8 mouse cellular contexts compared by ENCODE assay signal in genomic region chr9:111056798-111057543, GRCm38 (mm10). TPM values are rescaled to one million over a fixed set of nuclear protein-coding genes. Genes with fewer than 3 reads are reported as not detected.
A peak's percentile ranks its signal among the peaks of the same experiment; 100 is the strongest.
DNase-seq lines count a peak whose midpoint lies in the region; ATAC-seq and TF ChIP-seq lines count a peak whose summit lies in the region.

Gene Ccrl2 (minus strand): TSS chr9:111057519.

- peak; percentile 55; the same call in 1 of the 2 replicates for TF ChIP-seq EP300 in lung, postnatal 0 days (IDR thresholded peaks at IDR 0.05)

- peak within 1 kb of the TSS; percentile 66 for H3K4me3 ChIP-seq in kidney, adult 2 months (ENCODE audit: insufficient read depth, low read depth, low read length)
- H3K4me3 ChIP-seq in lung, postnatal 0 days (ENCODE audit: low read depth, low read length): peak within 1 kb of the TSS; percentile 52

- TF ChIP-seq CTCF in kidney, adult 2 months (conservative IDR thresholded peaks at IDR 0.05; ENCODE audit: insufficient read depth, insufficient read length, low read depth, low read length): no peak
- TF ChIP-seq CTCF in lung, postnatal 0 days (IDR thresholded peaks at IDR 0.05): peak; percentile 23

- H3K27ac ChIP-seq in kidney, adult 2 months (ENCODE audit: insufficient read depth, low read depth, low read length): peak within 1 kb of the TSS; percentile 67; the same call in 1 of the 2 replicates
- H3K27ac ChIP-seq in lung, postnatal 0 days (ENCODE audit: low read length): peak within 1 kb of the TSS; percentile 82

- no peak for TF ChIP-seq POLR2A in kidney, adult 2 months (IDR thresholded peaks at IDR 0.05; ENCODE audit: low read depth, low read length)

- no peaks in the 10 kb centered on the region for H3K27me3 ChIP-seq in kidney, adult 2 months (replicated peaks; ENCODE audit: control insufficient read depth, insufficient read depth, low read length)
- H3K27me3 ChIP-seq in lung, postnatal 0 days (replicated peaks; ENCODE audit: insufficient read depth, low read length): no peaks in the 10 kb centered on the region

- peak; percentile 80 for ATAC-seq in lung, postnatal 0 days

- WGBS in kidney, adult 2 months: 6% methylated on average over 17 of the region's 17 CpGs
- WGBS in lung, postnatal 0 days: 4% methylated on average over 17 of the region's 17 CpGs

- H3K9ac ChIP-seq in lung, postnatal 0 days (replicated peaks; ENCODE audit: low read depth): peak within 1 kb of the TSS; percentile 54

- H3K9me3 ChIP-seq in lung, postnatal 0 days (ENCODE audit: low read length): no peaks in the 10 kb centered on the region

- peak; percentile 19 for DNase-seq in ovary, postnatal 14 days (ENCODE audit: low spot score)
- no peak for DNase-seq in ovary, postnatal 10 days (ENCODE audit: low spot score)
- peak; percentile 37 for DNase-seq in embryo, embryonic 9.5 days (ENCODE audit: extremely low spot score)
- DNase-seq in heart, adult 9 months (ENCODE audit: low spot score in 2 of 2): peak; percentile 76 to 81
- DNase-seq in kidney, adult 2 months: peak; percentile 68
- DNase-seq in lung, postnatal 0 days (ENCODE audit: low spot score): peak; percentile 73
- peak; percentile 38 for DNase-seq in retina, postnatal 1 day
- no peak for DNase-seq in cerebellum, postnatal 36 days

- no peaks in the 10 kb centered on the region; the same call in 1 of the 2 replicates for H3K4me1 ChIP-seq in kidney, adult 2 months (ENCODE audit: control insufficient read depth, insufficient read depth, low read length)
- no peaks in the 10 kb centered on the region; the same call in 1 of the 2 replicates for H3K4me1 ChIP-seq in lung, postnatal 0 days (ENCODE audit: insufficient read depth, low read depth, low read length)

- H3K4me2 ChIP-seq in lung, postnatal 0 days (replicated peaks; ENCODE audit: low read depth, low read length): peak within 1 kb of the TSS; percentile 87

- H3K36me3 ChIP-seq in kidney, adult 2 months (ENCODE audit: control insufficient read depth, insufficient read depth, low read length): no peaks in the 10 kb centered on the region
- H3K36me3 ChIP-seq in lung, postnatal 0 days (ENCODE audit: insufficient read depth, low read length): no peaks in the 10 kb centered on the region

RNA-seq across cellular contexts. Expression of gene Ccrl2, which starts in this region (rescaled TPM):
- polyA plus RNA-seq in kidney, adult 2 months (2012; rRNA removed): 11.1 and 13.8 TPM in 2 replicates
- polyA plus RNA-seq in lung, postnatal 0 days (2015; fragmentation: Nextera tagmentation; extraction: Ambion mirVana): 43.5 and 49.0 TPM in 2 replicates

Comparison
In these comparisons a context has a peak if more than half of its experiments do, and no peak if none do; other contexts are left out.
1. DNase-seq: peak in ovary, postnatal 14 days (single experiment), embryo, embryonic 9.5 days (single experiment), heart, adult 9 months (2 of 2), kidney, adult 2 months (single experiment), lung, postnatal 0 days (single experiment) and retina, postnatal 1 day (single experiment); none in ovary, postnatal 10 days (single experiment) and cerebellum, postnatal 36 days (0 of 2).